Mouse (Mus musculus) midbrain, postnatal 0 days (tissue): Measurements from ENCODE around the gene Surf4. TPM values are rescaled to one million over a fixed set of nuclear protein-coding genes. Genes with fewer than 3 reads are reported as not detected.

ENCODE experiments used
- ATAC-seq: fragments of 200-750 bp; cut with Nextera tagmentation; 2 replicates; pipeline ENCODE4 v1.8.0; 2017; ENCODE audit warnings: moderate number of reproducible peaks, mild to moderate bottlenecking, moderate TSS enrichment, moderate library complexity; ENCODE audit not compliant: low FRiP score
- DNase-seq: peaks from one replicate; pipeline ENCODE4 v3.0.0-alpha.2; 2015; ENCODE audit warnings: low spot score
- H3K27ac ChIP-seq: fragments of 300-500 bp; sonication (generic); 2 replicates; pipeline ENCODE4 v1.5.1; 2014; ENCODE audit warnings: low read depth, mild to moderate bottlenecking, low read length, mixed read lengths
- H3K27me3 ChIP-seq: fragments of 300-500 bp; sonication (generic); 2 replicates; pipeline ENCODE4 v1.6.1; 2014; ENCODE audit warnings: low read length, control low read depth, mixed read lengths; ENCODE audit not compliant: insufficient read depth
- H3K36me3 ChIP-seq: fragments of 300-500 bp; sonication (generic); 2 replicates; pipeline ENCODE4 v1.6.1; 2014; ENCODE audit warnings: low read length, control low read depth, mixed read lengths; ENCODE audit not compliant: insufficient read depth
- H3K4me1 ChIP-seq: fragments of 300-500 bp; sonication (generic); 2 replicates; pipeline ENCODE4 v1.6.1; 2014; ENCODE audit warnings: mild to moderate bottlenecking, control low read depth, antibody characterized with exemption, low read length, mixed read lengths; ENCODE audit not compliant: insufficient read depth
- H3K4me2 ChIP-seq: fragments of 300-500 bp; sonication (generic); 2 replicates; pipeline ENCODE4 v1.6.1; 2014; ENCODE audit warnings: low read depth, mild to moderate bottlenecking, low read length, mixed read lengths; ENCODE audit not compliant: poor library complexity, severe bottlenecking
- H3K4me3 ChIP-seq: fragments of 300-500 bp; sonication (generic); 2 replicates; pipeline ENCODE4 v1.5.1; 2014; ENCODE audit warnings: low read depth, mild to moderate bottlenecking, low read length, moderate library complexity
- H3K9ac ChIP-seq: fragments of 300-500 bp; sonication (generic); replicated peaks from 2 replicates; pipeline ENCODE4 v1.6.1; 2014; ENCODE audit warnings: mild to moderate bottlenecking, low read length, moderate library complexity, mixed read lengths; ENCODE audit not compliant: poor library complexity, severe bottlenecking
- H3K9me3 ChIP-seq: fragments of 300-500 bp; sonication (generic); 2 replicates; pipeline ENCODE4 v1.6.1; 2016; ENCODE audit warnings: low read length, control low read depth
- CTCF ChIP-seq: IDR thresholded peaks from 2 replicates; pipeline ENCODE4 v1.5.1; 2016; ENCODE audit warnings: antibody characterized with exemption, mild to moderate bottlenecking
- WGBS: fragments of 180-500 bp; shearing (Covaris S2); extraction: QIAGEN DNeasy Blood & Tissue Kit; methylation state at CpG from one replicate; pipeline ENCODE4 v1.1.7; 2014; 5-methylcytosine and 5-hydroxymethylcytosine counted together
- polyA plus RNA-seq: library from polyadenylated mRNA; unstranded; fragments of >200 nt; fragmentation: Nextera tagmentation; extraction: Ambion mirVana; gene quantifications from 2 replicates; pipeline ENCODE4 v1.2.1, GENCODE M21; 2015
- total RNA-seq: library from RNA; depleted of rRNA; stranded (reverse); fragments of >200 nt; gene quantifications from 2 replicates; pipeline ENCODE4 v1.2.3, GENCODE M21; 2014

Surf4 gene
- total and polyA plus RNA-seq, 2 experiments from 2014 or later = 102 to 120 TPM

DNA sequence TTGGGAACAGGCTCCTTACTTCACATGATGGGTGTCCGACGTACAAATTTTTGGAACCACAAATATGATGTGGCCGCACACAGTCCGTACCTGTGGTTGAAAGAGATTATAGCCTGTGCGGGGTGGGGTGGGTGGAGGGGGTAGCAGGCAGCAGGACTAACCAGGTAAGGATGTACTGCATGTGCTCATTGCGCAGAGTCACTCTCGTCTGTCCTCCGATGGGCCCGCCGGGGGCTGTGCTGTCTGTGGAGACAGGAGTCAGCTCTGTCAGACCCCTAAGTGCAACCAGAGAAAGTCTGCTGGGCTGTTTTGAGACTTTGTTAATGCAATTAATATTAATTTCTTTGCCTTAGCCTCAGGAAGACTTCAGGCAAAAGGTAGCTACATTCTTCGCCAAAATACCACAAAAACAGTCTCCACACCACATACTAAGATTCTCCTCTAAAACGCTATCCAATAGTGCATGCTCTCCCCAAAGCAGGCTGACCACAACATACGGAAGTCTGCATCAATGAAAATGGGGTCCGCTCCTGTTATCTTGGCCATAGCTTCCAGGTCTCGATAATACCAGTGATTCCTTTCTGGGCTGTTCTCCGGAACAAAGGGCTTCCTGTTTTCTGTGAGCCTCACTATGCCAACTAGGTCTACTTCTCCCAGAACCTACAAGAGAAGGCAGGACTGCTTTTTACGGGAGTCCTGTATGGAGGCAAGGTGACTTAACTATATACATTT is 20.1 kb downstream of the Surf4 start:
- Histone ChIP-seq H3K36me3 (peaks cover 28% of the 10 kb centered on the region), H3K4me2 (no peak overlapping the region), H3K27me3 (no peaks in the 10 kb centered on the region), H3K4me1 (peaks cover 34% of the 10 kb centered on the region), H3K9ac (no peak overlapping the region), H3K27ac (no peak overlapping the region), H3K4me3 (no peak overlapping the region), H3K9me3 (no peaks in the 10 kb centered on the region)
- ATAC-seq (no peak), DNase-seq (no peak)
- TF ChIP-seq CTCF = no peak
- 86% methylated on average over 17 of the region's 17 CpGs for WGBS

DNA sequence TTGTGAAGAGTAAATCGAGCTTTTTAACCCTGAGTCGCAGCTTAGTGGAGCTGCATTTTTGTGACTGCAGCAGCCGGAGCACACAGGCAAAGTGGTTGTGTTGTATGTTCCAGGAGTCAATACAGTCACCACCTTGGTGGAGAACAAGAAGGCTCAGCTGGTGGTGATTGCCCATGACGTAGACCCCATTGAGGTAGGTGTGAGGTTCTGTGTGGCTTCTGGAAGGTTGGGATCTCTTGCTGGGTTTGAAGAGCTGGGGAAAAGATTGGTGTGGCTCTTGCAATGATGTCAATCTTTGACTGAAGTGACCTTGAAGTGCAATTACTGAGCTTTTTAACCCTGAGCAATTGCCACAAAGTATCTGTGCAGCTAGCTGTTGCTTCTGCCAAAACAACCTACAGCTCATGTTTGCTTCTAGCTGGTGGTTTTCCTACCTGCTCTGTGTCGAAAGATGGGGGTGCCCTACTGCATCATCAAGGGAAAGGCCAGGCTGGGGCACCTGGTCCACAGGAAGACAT is 21.4 kb downstream of the Surf4 start:
- Histone ChIP-seq H3K9me3 (no peaks in the 10 kb centered on the region), H3K4me1 (peaks cover 26% of the 10 kb centered on the region), H3K36me3 (peaks cover 29% of the 10 kb centered on the region), H3K9ac (0 out of 2 replicates have a peak overlapping the region, but pooled peaks have one; percentile 94), H3K27me3 (no peaks in the 10 kb centered on the region), H3K4me2 (peak overlapping the region; percentile 96; the same call in 1 of the 2 replicates), H3K4me3 (peak overlapping the region; percentile 83; the same call in 1 of the 2 replicates), H3K27ac (no peak overlapping the region)
- ATAC-seq (no peak), DNase-seq (no peak)
- WGBS = 74% methylated on average over 5 of the region's 5 CpGs
- no peak for TF ChIP-seq CTCF

DNA sequence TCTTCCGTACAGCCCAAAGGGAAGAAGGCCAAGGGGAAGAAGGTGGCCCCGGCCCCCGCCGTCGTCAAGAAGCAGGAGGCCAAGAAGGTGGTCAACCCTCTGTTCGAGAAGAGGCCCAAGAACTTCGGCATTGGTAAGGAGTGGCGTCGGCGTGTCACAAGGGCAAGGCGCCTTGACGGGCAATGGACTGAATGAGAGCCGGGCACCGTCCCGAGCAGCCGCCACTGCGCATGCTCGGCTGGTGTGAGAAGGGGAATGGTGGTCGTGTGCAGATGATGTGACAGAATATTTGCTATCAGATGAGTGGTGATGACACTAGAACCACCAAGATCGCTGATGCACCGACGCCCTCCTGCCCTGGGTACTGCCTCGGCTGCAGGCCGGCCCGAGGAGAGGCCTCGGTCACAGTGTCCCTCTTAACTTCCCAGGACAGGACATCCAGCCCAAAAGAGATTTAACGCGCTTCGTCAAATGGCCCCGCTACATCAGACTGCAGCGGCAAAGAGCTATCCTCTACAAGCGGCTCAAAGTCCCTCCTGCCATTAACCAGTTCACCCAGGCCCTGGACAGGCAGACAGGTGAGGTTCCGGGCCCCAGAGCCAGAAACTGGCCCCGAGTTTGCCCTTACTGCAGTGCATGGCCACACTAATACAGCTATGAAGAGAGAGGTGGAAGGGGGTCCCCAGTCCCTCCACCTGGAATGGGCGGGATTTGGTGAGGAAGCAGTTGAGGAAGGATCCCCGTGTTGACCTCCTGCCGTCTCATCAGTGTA is 22.5 kb downstream of the Surf4 start:
- peaks cover 22% of the 10 kb centered on the region for H3K4me1 ChIP-seq
- TF ChIP-seq CTCF = no peak
- no peaks in the 10 kb centered on the region for H3K9me3 ChIP-seq
- peaks cover 37% of the 10 kb centered on the region for H3K36me3 ChIP-seq
- WGBS = under 1% methylated on average over 33 of the region's 37 CpGs
- peak overlapping the region; percentile 94 for H3K9ac ChIP-seq
- H3K27ac ChIP-seq = peak overlapping the region; percentile 94
- H3K27me3 ChIP-seq = no peaks in the 10 kb centered on the region
- ATAC-seq (peak; percentile 76), DNase-seq (peak; percentile 85)
- H3K4me2 ChIP-seq = peak overlapping the region; percentile 96
- H3K4me3 ChIP-seq = peak overlapping the region; percentile 83

DNA sequence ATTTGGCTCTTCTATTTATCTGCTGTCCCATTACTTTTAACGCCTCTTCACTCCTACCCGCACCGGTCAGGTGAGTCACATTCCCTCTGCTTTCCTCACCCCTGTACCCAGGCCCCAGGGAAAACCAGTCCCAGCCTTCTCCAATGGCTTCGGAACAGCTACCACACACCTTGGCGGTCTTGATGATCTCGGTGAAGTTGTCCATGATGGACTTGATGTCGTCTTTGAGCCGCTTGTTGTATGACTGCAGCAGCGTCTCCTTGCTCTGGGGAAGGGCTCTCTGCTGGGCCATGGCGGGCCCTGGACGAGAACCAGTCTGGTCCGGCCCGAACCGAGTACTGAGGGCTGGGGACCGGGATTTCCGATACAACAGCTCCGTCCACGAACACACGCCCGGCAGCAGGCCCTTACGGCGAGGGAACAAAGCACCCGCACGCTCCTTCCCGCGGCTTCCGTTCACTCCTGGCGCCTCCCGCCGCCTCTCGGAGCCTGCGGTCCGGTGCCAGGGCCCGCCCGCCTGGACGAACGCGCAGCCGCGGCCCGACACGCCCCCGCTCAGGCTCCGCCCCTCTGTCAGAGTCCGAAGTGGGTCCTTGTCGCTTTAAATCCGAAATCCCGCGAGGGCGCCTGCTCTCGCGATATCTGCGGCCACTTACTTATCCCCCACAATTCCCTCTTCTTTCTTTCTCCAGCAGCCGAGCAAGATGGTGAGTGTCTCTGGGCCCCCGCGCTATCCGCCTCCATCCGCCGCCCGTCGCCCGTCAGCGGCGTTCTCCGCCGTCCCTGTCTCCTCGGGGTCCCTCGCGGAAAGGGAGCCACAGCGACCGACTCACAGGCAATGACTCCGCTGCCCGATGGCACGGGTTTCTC is 23.4 kb downstream of the Surf4 start, which contains the start of the genes Med22 and Rpl7a:
Gene Med22 (minus strand): TSS at position 554 of the 870 bp plus-strand sequence.
Gene Rpl7a (plus strand): TSS at position 641 of the 870 bp plus-strand sequence.
- Histone ChIP-seq H3K4me1 (peaks cover 17% of the 10 kb centered on the region), H3K9me3 (no peaks in the 10 kb centered on the region), H3K27me3 (no peaks in the 10 kb centered on the region), H3K27ac (peak within 1 kb of the TSS; percentile 94), H3K4me2 (peak within 1 kb of the TSS; percentile 96), H3K4me3 (peak within 1 kb of the TSS; percentile 83), H3K36me3 (peaks cover 44% of the 10 kb centered on the region), H3K9ac (peak within 1 kb of the TSS; percentile 94)
- peak; percentile 90 for ATAC-seq
- peak; percentile 99 for DNase-seq
- no peak for TF ChIP-seq CTCF
- under 1% methylated on average over 61 of the region's 74 CpGs for WGBS

DNA sequence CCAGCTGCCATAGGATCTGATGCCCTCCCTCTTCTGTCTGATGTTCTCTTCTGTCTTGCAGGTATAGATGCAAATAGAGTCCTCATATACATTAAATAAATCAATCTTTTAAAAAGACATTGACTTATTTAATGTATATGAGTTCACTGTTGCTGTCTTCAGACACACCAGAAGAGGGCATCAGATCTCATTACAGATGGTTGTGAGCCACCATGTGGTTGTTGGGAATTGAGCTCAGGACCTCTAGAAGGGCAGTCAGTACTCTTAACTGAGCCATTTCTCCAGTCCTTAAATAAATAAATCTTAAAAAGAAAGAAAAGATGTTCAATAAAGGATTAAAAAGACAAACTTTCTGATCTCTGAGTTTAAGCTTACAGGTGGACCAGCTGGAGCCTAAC is 24.3 kb downstream of the Surf4 start:
- DNase-seq = no peak
- Histone ChIP-seq H3K36me3 (peaks cover 44% of the 10 kb centered on the region), H3K4me1 (peaks cover 14% of the 10 kb centered on the region; the same call in 1 of the 2 replicates), H3K4me2 (peak overlapping the region; percentile 82), H3K27me3 (no peaks in the 10 kb centered on the region), H3K9ac (peak overlapping the region; percentile 77), H3K9me3 (no peaks in the 10 kb centered on the region), H3K4me3 (peak overlapping the region; percentile 83), H3K27ac (peak overlapping the region; percentile 94; the same call in 1 of the 2 replicates)
- ATAC-seq = no peak
- TF ChIP-seq CTCF = peak; percentile 57
